Mouse (Mus musculus) heart, embryonic 11.5 days (tissue): ENCODE results near the gene Zc3hav1. TPM values are rescaled to one million over a fixed set of nuclear protein-coding genes. Genes with fewer than 3 reads are reported as not detected.

Experiments used
- ATAC-seq: fragments of 200-750 bp; cut with Nextera tagmentation; replicated peaks from 2 replicates; pipeline ENCODE4 v1.8.0; 2017; ENCODE audit warnings: moderate library complexity; ENCODE audit not compliant: insufficient number of reproducible peaks, low FRiP score, low TSS enrichment
- H3K27ac ChIP-seq: fragments of 300-500 bp; sonication (generic); 2 replicates; pipeline ENCODE4 v1.5.1; 2014; ENCODE audit warnings: mild to moderate bottlenecking, low read depth, low read length
- H3K27me3 ChIP-seq: fragments of 300-500 bp; sonication (generic); 2 replicates; pipeline ENCODE4 v1.6.1; 2014; ENCODE audit warnings: mild to moderate bottlenecking, low read length, mixed read lengths; ENCODE audit not compliant: control insufficient read depth, insufficient read depth
- H3K36me3 ChIP-seq: fragments of 300-500 bp; sonication (generic); 2 replicates; pipeline ENCODE4 v1.6.1; 2014; ENCODE audit warnings: mild to moderate bottlenecking, low read length, moderate library complexity, mixed read lengths; ENCODE audit not compliant: control insufficient read depth, insufficient read depth
- H3K4me1 ChIP-seq: fragments of 300-500 bp; sonication (generic); 2 replicates; pipeline ENCODE4 v1.6.1; 2014; ENCODE audit warnings: low read length; ENCODE audit not compliant: control insufficient read depth, insufficient read depth
- H3K4me2 ChIP-seq: fragments of 300-500 bp; sonication (generic); 2 replicates; pipeline ENCODE4 v1.6.1; 2014; ENCODE audit warnings: mild to moderate bottlenecking, moderate library complexity
- H3K4me3 ChIP-seq: fragments of 300-500 bp; sonication (generic); 2 replicates; pipeline ENCODE4 v1.5.1; 2014; ENCODE audit warnings: low read depth, low read length
- H3K9ac ChIP-seq: fragments of 300-500 bp; sonication (generic); 2 replicates; pipeline ENCODE4 v1.6.1; 2014; ENCODE audit warnings: mild to moderate bottlenecking, low read depth, low read length, moderate library complexity
- H3K9me3 ChIP-seq: fragments of 300-500 bp; sonication (generic); replicated peaks from 2 replicates; pipeline ENCODE4 v1.6.1; 2016; ENCODE audit warnings: low read length; ENCODE audit not compliant: control insufficient read depth
- WGBS: fragments of 180-500 bp; shearing (Covaris S2); extraction: QIAGEN DNeasy Blood & Tissue Kit; methylation state at CpG from one replicate; pipeline ENCODE4 v1.1.7; 2014; ENCODE audit not compliant: insufficient replicate concordance; 5-methylcytosine and 5-hydroxymethylcytosine counted together
- polyA plus RNA-seq: library from polyadenylated mRNA; unstranded; fragments of >200 nt; fragmentation: Nextera tagmentation; extraction: Ambion mirVana; gene quantifications from 2 replicates; pipeline ENCODE4 v1.2.1, GENCODE M21; 2014

Zc3hav1 gene
- polyA plus RNA-seq, 1 experiment from 2014 or later, result 11.3 TPM

- Histone ChIP-seq H3K27ac (no peak overlapping the region), H3K4me2 (peak overlapping the region; percentile 78; the same call in 1 of the 2 replicates), H3K9me3 (no peaks in the 10 kb centered on the region), H3K27me3 (peaks cover 18% of the 10 kb centered on the region), H3K4me3 (no peak overlapping the region), H3K4me1 (peaks cover 7% of the 10 kb centered on the region; the same call in 1 of the 2 replicates), H3K36me3 (no peaks in the 10 kb centered on the region), H3K9ac (no peak overlapping the region)
- ATAC-seq, result no peak
- WGBS, result 18% methylated on average over 7 of the region's 7 CpGs
Measured at GRCm38 (mm10) chr6:38355862-38356261, 1.5 kb upstream of the Zc3hav1 start.

- ATAC-seq, result no peak
- H3K27me3 ChIP-seq, result peaks cover 18% of the 10 kb centered on the region
- H3K4me2 ChIP-seq, result peak overlapping the region; percentile 78
- 4% methylated on average over 8 of the region's 8 CpGs for WGBS
- H3K27ac ChIP-seq, result no peak overlapping the region
- H3K9ac ChIP-seq, result peak overlapping the region; percentile 24; the same call in 1 of the 2 replicates
- H3K4me1 ChIP-seq, result peaks cover 7% of the 10 kb centered on the region; the same call in 1 of the 2 replicates
- no peaks in the 10 kb centered on the region for H3K36me3 ChIP-seq
- no peaks in the 10 kb centered on the region for H3K9me3 ChIP-seq
- H3K4me3 ChIP-seq, result peak overlapping the region; percentile 65
Measured at GRCm38 (mm10) chr6:38355354-38355823, 986 bp upstream of the Zc3hav1 start.

GRCm38 (mm10) chr6:38354723-38355353 is 435 bp upstream of the Zc3hav1 start:
- H3K4me2 ChIP-seq, result peak overlapping the region; percentile 78
- no peaks in the 10 kb centered on the region for H3K9me3 ChIP-seq
- no peaks in the 10 kb centered on the region for H3K36me3 ChIP-seq
- ATAC-seq, result 0 out of 2 replicates have a peak, but pooled peaks have one; percentile 11
- peaks cover 18% of the 10 kb centered on the region for H3K27me3 ChIP-seq
- WGBS, result 2% methylated on average over 20 of the region's 20 CpGs
- H3K27ac ChIP-seq, result peak overlapping the region; percentile 79
- peak overlapping the region; percentile 65 for H3K4me3 ChIP-seq
- peaks cover 7% of the 10 kb centered on the region; the same call in 1 of the 2 replicates for H3K4me1 ChIP-seq
- peak overlapping the region; percentile 82 for H3K9ac ChIP-seq

- WGBS, result 8% methylated on average over 13 of the region's 13 CpGs
- peak overlapping the region; percentile 82 for H3K9ac ChIP-seq
Measured at GRCm38 (mm10) chr6:38353181-38353580, 1.2 kb downstream of the Zc3hav1 start.

GRCm38 (mm10) chr6:38352451-38352850 is 2.0 kb downstream of the Zc3hav1 start:
- Histone ChIP-seq H3K27ac (no peak overlapping the region), H3K4me3 (peak overlapping the region; percentile 65), H3K4me2 (peak overlapping the region; percentile 78), H3K36me3 (no peaks in the 10 kb centered on the region), H3K27me3 (peaks cover 18% of the 10 kb centered on the region), H3K9me3 (no peaks in the 10 kb centered on the region), H3K9ac (no peak overlapping the region), H3K4me1 (peaks cover 7% of the 10 kb centered on the region; the same call in 1 of the 2 replicates)
- 15% methylated on average over 10 of the region's 10 CpGs for WGBS
- ATAC-seq, result no peak

More at GRCm38 (mm10) chr6:38353181-38353580, 1.2 kb downstream of the Zc3hav1 start:
- no peak for ATAC-seq
- Histone ChIP-seq H3K27me3 (peaks cover 18% of the 10 kb centered on the region), H3K9me3 (no peaks in the 10 kb centered on the region), H3K4me2 (peak overlapping the region; percentile 78), H3K27ac (no peak overlapping the region), H3K36me3 (no peaks in the 10 kb centered on the region), H3K4me1 (peaks cover 7% of the 10 kb centered on the region; the same call in 1 of the 2 replicates), H3K4me3 (peak overlapping the region; percentile 65)

- H3K9ac ChIP-seq, result no peak overlapping the region
- 61% methylated on average over 4 of the region's 4 CpGs for WGBS
- H3K9me3 ChIP-seq, result no peaks in the 10 kb centered on the region
- no peaks in the 10 kb centered on the region for H3K36me3 ChIP-seq
- peak overlapping the region; percentile 31; the same call in 1 of the 2 replicates for H3K4me2 ChIP-seq
- H3K27ac ChIP-seq, result no peak overlapping the region
- peak overlapping the region; percentile 10; the same call in 1 of the 2 replicates for H3K4me3 ChIP-seq
- H3K27me3 ChIP-seq, result peaks cover 18% of the 10 kb centered on the region
- ATAC-seq, result no peak
- peaks cover 7% of the 10 kb centered on the region; the same call in 1 of the 2 replicates for H3K4me1 ChIP-seq
Measured at GRCm38 (mm10) chr6:38351930-38352329, 2.5 kb downstream of the Zc3hav1 start.

- H3K27ac ChIP-seq, result no peak overlapping the region
- H3K4me2 ChIP-seq, result no peak overlapping the region; the same call in 1 of the 2 replicates
- no peak overlapping the region for H3K9ac ChIP-seq
- H3K9me3 ChIP-seq, result no peaks in the 10 kb centered on the region
- WGBS, result 73% methylated on average over 9 of the region's 9 CpGs
- ATAC-seq, result no peak
- no peak overlapping the region for H3K4me3 ChIP-seq
- no peaks in the 10 kb centered on the region; the same call in 1 of the 2 replicates for H3K4me1 ChIP-seq
- H3K27me3 ChIP-seq, result peaks cover 8% of the 10 kb centered on the region
- no peaks in the 10 kb centered on the region for H3K36me3 ChIP-seq
Measured at GRCm38 (mm10) chr6:38349806-38350205, 4.6 kb downstream of the Zc3hav1 start.

- no peak for ATAC-seq
- Histone ChIP-seq H3K9ac (no peak overlapping the region), H3K4me2 (no peak overlapping the region), H3K27ac (no peak overlapping the region), H3K4me3 (no peak overlapping the region), H3K9me3 (no peaks in the 10 kb centered on the region), H3K36me3 (no peaks in the 10 kb centered on the region), H3K27me3 (peaks cover 6% of the 10 kb centered on the region), H3K4me1 (no peaks in the 10 kb centered on the region; the same call in 1 of the 2 replicates)
- 93% methylated on average over 6 of the region's 6 CpGs for whole genome bisulfite sequencing
Measured at GRCm38 (mm10) chr6:38348811-38349453, 5.5 kb downstream of the Zc3hav1 start.
